Mouse (Mus musculus) liver, postnatal 0 days (tissue): ENCODE results near the gene Sppl3.

Source experiments
- CTCF ChIP-seq: sonication (generic); IDR thresholded peaks from 2 replicates; pipeline ENCODE4 v1.5.1; 2016; ENCODE audit warnings: antibody characterized with exemption, low read depth
- EP300 ChIP-seq: IDR thresholded peaks from 2 replicates; pipeline ENCODE4 v1.6.1; 2016; ENCODE audit warnings: antibody characterized with exemption, low read depth, mild to moderate bottlenecking

- TF ChIP-seq CTCF (no peak), EP300 (no peak)
Measured at GRCm38 (mm10) chr5:114976935-114977334, 34.0 kb upstream of the Sppl3 start.
